Mouse (Mus musculus) C2C12 (cell line): Measurements from ENCODE around the gene Cc2d2a. TPM values are rescaled to one million over a fixed set of nuclear protein-coding genes. Genes with fewer than 3 reads are reported as not detected.

Experiments
- H3K27me3 ChIP-seq: one replicate; pipeline ENCODE4 v1.6.1; 2011; ENCODE audit not compliant: control insufficient read depth, insufficient read depth, insufficient read length
- H3K36me3 ChIP-seq: one replicate; pipeline ENCODE4 v1.6.1; 2011; ENCODE audit not compliant: control insufficient read depth, insufficient read depth
- H3K4me3 ChIP-seq: one replicate; pipeline ENCODE4 v1.5.1; 2011; ENCODE audit warnings: mild to moderate bottlenecking, control low read depth; ENCODE audit not compliant: poor library complexity, insufficient read depth, severe bottlenecking
- H3K79me2 ChIP-seq: one replicate; pipeline ENCODE4 v1.6.1; 2011; ENCODE audit not compliant: control insufficient read depth, insufficient read depth
- H3K79me3 ChIP-seq: one replicate; pipeline ENCODE4 v1.6.1; 2011; ENCODE audit warnings: low read depth, control low read depth
- H3ac ChIP-seq: one replicate; pipeline ENCODE3; 2011; ENCODE audit warnings: low read depth; ENCODE audit not compliant: control insufficient read depth, insufficient read length
- CEBPB ChIP-seq: IDR thresholded peaks from one replicate; pipeline ENCODE4 v1.6.1; 2011; ENCODE audit warnings: low read depth, mild to moderate bottlenecking, control low read depth, moderate library complexity
- CTCF ChIP-seq: IDR thresholded peaks from one replicate; pipeline ENCODE4 v1.5.1; 2011; ENCODE audit not compliant: control insufficient read depth, insufficient read depth, insufficient read length
- FOSL1 ChIP-seq: IDR thresholded peaks from one replicate; pipeline ENCODE4 v1.8.0; 2011; ENCODE audit warnings: mild to moderate bottlenecking, low read length; ENCODE audit not compliant: poor library complexity, insufficient read depth, severe bottlenecking
- MAX ChIP-seq: IDR thresholded peaks from one replicate; pipeline ENCODE4 v1.6.1; 2011; ENCODE audit warnings: mild to moderate bottlenecking, control low read depth
- MYOD1 ChIP-seq: IDR thresholded peaks from one replicate; pipeline ENCODE4 v1.6.1; 2011; ENCODE audit warnings: low read depth; ENCODE audit not compliant: control insufficient read depth, insufficient read length
- MYOG ChIP-seq: IDR thresholded peaks from one replicate; pipeline ENCODE4 v1.6.1; 2011; ENCODE audit not compliant: control insufficient read depth, insufficient read length; ENCODE audit errors: extremely low read depth
- USF1 ChIP-seq: IDR thresholded peaks from one replicate; pipeline ENCODE4 v1.6.1; 2011; ENCODE audit warnings: low read depth, mild to moderate bottlenecking, control low read depth, moderate library complexity
- polyA plus RNA-seq: library from polyadenylated mRNA; unstranded; fragments of >200 nt; fragmentation: generic; extraction: Trizol; gene quantifications from one replicate; pipeline ENCODE4 v1.2.1, GENCODE M21; 2012; ENCODE audit warnings: missing spikeins

The Cc2d2a gene
- polyA plus RNA-seq, 1 experiment: 1.6 TPM

DNA sequence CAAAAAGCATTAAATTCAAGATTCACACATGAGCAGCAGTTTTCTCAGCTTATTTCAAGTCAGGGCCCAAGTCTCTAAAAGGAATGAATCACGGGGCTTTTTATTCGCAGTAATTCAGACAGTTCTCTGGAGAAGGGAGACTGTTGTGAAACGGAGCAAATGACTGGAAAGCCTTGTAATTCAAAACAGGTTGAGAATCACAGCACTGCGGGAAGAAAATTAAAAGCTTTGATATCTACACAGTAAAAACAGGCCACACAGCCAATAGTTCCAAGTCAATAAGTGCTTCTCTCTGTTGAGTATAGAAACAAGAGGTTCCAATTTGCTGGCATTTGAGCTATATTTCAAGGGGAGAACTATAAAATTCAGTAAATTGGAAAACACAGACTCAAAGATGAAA, 17.1 kb upstream of the Cc2d2a start:
- H3K79me3 ChIP-seq: no peaks in the 10 kb centered on the region
- H3K36me3 ChIP-seq: no peaks in the 10 kb centered on the region
- H3K27me3 ChIP-seq: peaks cover 4% of the 10 kb centered on the region
- H3ac ChIP-seq: no peak overlapping the region
- no peak overlapping the region for H3K4me3 ChIP-seq
- TF ChIP-seq CTCF (no peak), FOSL1 (no peak), MYOD1 (no peak), MAX (no peak), MYOG (no peak), USF1 (no peak), CEBPB (no peak)
- no peaks in the 10 kb centered on the region for H3K79me2 ChIP-seq

DNA sequence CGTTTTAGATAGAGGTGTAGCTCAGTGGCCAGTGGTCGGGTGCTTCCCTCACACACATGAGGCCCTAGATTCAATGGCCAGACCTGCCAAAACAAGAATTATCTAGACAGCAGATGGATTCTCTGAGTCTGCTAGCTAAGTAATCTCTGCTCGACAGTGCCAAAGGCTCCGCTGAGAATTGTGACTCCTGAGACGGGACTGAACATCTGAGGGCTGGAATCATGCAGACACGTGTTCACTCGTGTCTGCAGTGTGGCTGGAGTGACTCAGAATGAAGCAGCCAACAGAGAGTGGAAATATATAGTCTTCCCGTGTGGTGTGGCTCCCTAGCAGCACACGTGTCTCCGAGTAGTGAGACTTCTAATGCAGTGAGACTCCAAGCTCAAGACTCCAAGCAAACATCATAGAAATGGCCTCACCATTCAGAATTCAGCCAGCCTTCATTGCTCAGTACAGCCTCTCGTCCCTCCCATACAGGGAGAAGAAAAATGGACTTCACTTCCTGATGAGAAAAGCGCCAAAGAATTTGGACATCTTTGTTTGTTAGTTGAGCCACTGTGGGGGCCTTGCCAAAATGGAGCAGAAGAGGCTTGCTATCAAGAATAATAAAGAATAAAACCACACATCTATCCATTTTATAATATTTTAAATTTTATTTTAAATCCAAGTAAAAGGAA, 14.9 kb upstream of the Cc2d2a start:
- Histone ChIP-seq H3ac (no peak overlapping the region), H3K4me3 (no peak overlapping the region), H3K36me3 (no peaks in the 10 kb centered on the region), H3K79me3 (no peaks in the 10 kb centered on the region), H3K27me3 (peaks cover 4% of the 10 kb centered on the region), H3K79me2 (no peaks in the 10 kb centered on the region)
- no peak for TF ChIP-seq CTCF
- TF ChIP-seq USF1: no peak
- TF ChIP-seq FOSL1: no peak
- no peak for TF ChIP-seq MYOD1
- no peak for TF ChIP-seq CEBPB
- no peak for TF ChIP-seq MYOG
- TF ChIP-seq MAX: no peak

GRCm38 (mm10) chr5:43661498-43661897, 648 bp upstream of the Cc2d2a start:
- Histone ChIP-seq H3ac (no peak overlapping the region), H3K79me3 (no peaks in the 10 kb centered on the region), H3K79me2 (no peaks in the 10 kb centered on the region), H3K27me3 (no peaks in the 10 kb centered on the region), H3K4me3 (no peak overlapping the region), H3K36me3 (no peaks in the 10 kb centered on the region)
- no peak for TF ChIP-seq CTCF
- TF ChIP-seq MAX: no peak
- TF ChIP-seq CEBPB: no peak
- no peak for TF ChIP-seq MYOD1
- no peak for TF ChIP-seq FOSL1
- no peak for TF ChIP-seq USF1
- TF ChIP-seq MYOG: no peak

DNA sequence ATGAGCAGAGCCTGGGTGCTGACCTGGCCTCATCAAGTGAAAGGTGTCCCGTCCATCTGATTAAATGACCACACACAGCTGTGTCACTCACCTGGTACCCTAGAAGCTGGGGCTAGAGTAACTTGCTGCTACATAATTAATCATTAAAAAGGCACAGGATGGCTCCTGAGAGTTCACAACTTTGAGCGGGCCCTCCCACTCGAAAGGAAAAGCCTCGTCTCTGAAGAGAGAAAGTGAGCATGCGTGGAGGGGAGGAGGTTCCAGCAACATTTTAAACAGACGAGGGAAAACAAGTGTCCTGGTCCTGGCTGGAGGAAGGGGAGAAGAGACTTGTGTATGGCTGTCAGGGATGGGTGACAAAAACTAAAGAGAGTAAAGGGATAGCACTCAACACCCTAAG, 1.4 kb downstream of the Cc2d2a start:
- H3K27me3 ChIP-seq: no peaks in the 10 kb centered on the region
- no peak overlapping the region for H3ac ChIP-seq
- H3K4me3 ChIP-seq: no peak overlapping the region
- TF ChIP-seq MYOD1: no peak
- TF ChIP-seq MAX: no peak
- no peak for TF ChIP-seq USF1
- TF ChIP-seq MYOG: no peak
- no peak for TF ChIP-seq CEBPB
- TF ChIP-seq CTCF: no peak
- no peaks in the 10 kb centered on the region for H3K36me3 ChIP-seq
- H3K79me3 ChIP-seq: no peaks in the 10 kb centered on the region
- no peaks in the 10 kb centered on the region for H3K79me2 ChIP-seq

GRCm38 (mm10) chr5:43665144-43665543, 3.0 kb downstream of the Cc2d2a start:
- Histone ChIP-seq H3ac (no peak overlapping the region), H3K79me2 (no peaks in the 10 kb centered on the region), H3K4me3 (no peak overlapping the region), H3K36me3 (no peaks in the 10 kb centered on the region), H3K27me3 (no peaks in the 10 kb centered on the region), H3K79me3 (no peaks in the 10 kb centered on the region)
- TF ChIP-seq MYOG: no peak
- no peak for TF ChIP-seq FOSL1
- no peak for TF ChIP-seq USF1
- TF ChIP-seq MAX: no peak
- TF ChIP-seq CTCF: no peak
- no peak for TF ChIP-seq MYOD1
- TF ChIP-seq CEBPB: no peak

- no peak for TF ChIP-seq CEBPB
- no peak for TF ChIP-seq MYOD1
- H3K79me3 ChIP-seq: no peaks in the 10 kb centered on the region
- H3K4me3 ChIP-seq: no peak overlapping the region
- H3K79me2 ChIP-seq: no peaks in the 10 kb centered on the region
- no peaks in the 10 kb centered on the region for H3K36me3 ChIP-seq
- H3K27me3 ChIP-seq: no peaks in the 10 kb centered on the region
- H3ac ChIP-seq: no peak overlapping the region
Measured at GRCm38 (mm10) chr5:43669118-43669645, 7.0 kb downstream of the Cc2d2a start.
